Mouse (Mus musculus): ENCODE results near the gene Nphp3. TPM values are rescaled to one million over a fixed set of nuclear protein-coding genes. Genes with fewer than 3 reads are reported as not detected.

Gene Nphp3
- polyA plus RNA-seq (2015; fragmentation: Nextera tagmentation; extraction: Ambion mirVana) = 3.3 TPM in 2 replicates

GRCm38 (mm10) chr9:104001921-104002859 is at the start of gene Nphp3:
Gene Nphp3 (plus strand): TSS chr9:104002544.
- peak within 1 kb of the TSS; percentile 81 for H3K4me2 ChIP-seq
- H3K27ac ChIP-seq = peak within 1 kb of the TSS; percentile 91
- peaks cover 19% of the 10 kb centered on the region for H3K4me1 ChIP-seq
- under 1% methylated on average over 55 of the region's 55 CpGs for WGBS
- H3K9ac ChIP-seq = peak within 1 kb of the TSS; percentile 68
- peak within 1 kb of the TSS; percentile 75 for H3K4me3 ChIP-seq
- H3K27me3 ChIP-seq (replicated peaks) = no peaks in the 10 kb centered on the region; the same call in 1 of the 2 replicates
- peak; percentile 98 for ATAC-seq (replicated peaks)
- H3K36me3 ChIP-seq (replicated peaks) = no peaks in the 10 kb centered on the region
- H3K9me3 ChIP-seq = no peaks in the 10 kb centered on the region

- Histone ChIP-seq H3K27me3 (replicated peaks) (no peaks in the 10 kb centered on the region), H3K4me3 (no peak overlapping the region), H3K9ac (no peak overlapping the region), H3K9me3 (no peaks in the 10 kb centered on the region), H3K4me1 (no peaks in the 10 kb centered on the region), H3K27ac (no peak overlapping the region), H3K36me3 (replicated peaks) (no peaks in the 10 kb centered on the region), H3K4me2 (no peak overlapping the region)
- WGBS = 69% methylated on average over 6 of the region's 6 CpGs
- ATAC-seq (replicated peaks) = no peak
These were observed 43.6 kb upstream of the Nphp3 start for GRCm38 (mm10) chr9:103958722-103959121.

- no peaks in the 10 kb centered on the region for H3K27me3 ChIP-seq (replicated peaks)
- no peaks in the 10 kb centered on the region for H3K36me3 ChIP-seq (replicated peaks)
- no peak overlapping the region for H3K4me3 ChIP-seq
- no peak overlapping the region for H3K4me2 ChIP-seq
- no peak for ATAC-seq (replicated peaks)
- no peak overlapping the region for H3K9ac ChIP-seq
- H3K9me3 ChIP-seq = no peaks in the 10 kb centered on the region
- no peak overlapping the region for H3K27ac ChIP-seq
- no peaks in the 10 kb centered on the region for H3K4me1 ChIP-seq
- WGBS = 80% methylated on average over 10 of the region's 10 CpGs
These were observed 42.4 kb upstream of the Nphp3 start for GRCm38 (mm10) chr9:103959989-103960388.

- Histone ChIP-seq H3K4me3 (no peak overlapping the region), H3K9ac (no peak overlapping the region), H3K9me3 (no peaks in the 10 kb centered on the region), H3K4me1 (peaks cover 6% of the 10 kb centered on the region; the same call in 1 of the 2 replicates), H3K27me3 (replicated peaks) (no peaks in the 10 kb centered on the region; the same call in 1 of the 2 replicates), H3K4me2 (no peak overlapping the region), H3K36me3 (replicated peaks) (no peaks in the 10 kb centered on the region), H3K27ac (no peak overlapping the region)
- WGBS = 3% methylated on average over 2 of the region's 2 CpGs
- ATAC-seq (replicated peaks) = no peak
These were observed 5.8 kb upstream of the Nphp3 start for GRCm38 (mm10) chr9:103996496-103996895.

- H3K4me2 ChIP-seq = no peak overlapping the region
- no peak overlapping the region for H3K27ac ChIP-seq
- ATAC-seq (replicated peaks) = no peak
- no peaks in the 10 kb centered on the region for H3K9me3 ChIP-seq
- no peaks in the 10 kb centered on the region; the same call in 1 of the 2 replicates for H3K27me3 ChIP-seq (replicated peaks)
- no peak overlapping the region for H3K9ac ChIP-seq
- H3K4me3 ChIP-seq = no peak overlapping the region
- no peaks in the 10 kb centered on the region for H3K36me3 ChIP-seq (replicated peaks)
- peaks cover 22% of the 10 kb centered on the region for H3K4me1 ChIP-seq
- WGBS = 57% methylated on average over 3 of the region's 3 CpGs
These were observed 1.7 kb upstream of the Nphp3 start for GRCm38 (mm10) chr9:104000601-104001000.

- peak overlapping the region; percentile 75 for H3K4me3 ChIP-seq
- no peaks in the 10 kb centered on the region; the same call in 1 of the 2 replicates for H3K27me3 ChIP-seq (replicated peaks)
- peak overlapping the region; percentile 81 for H3K4me2 ChIP-seq
- H3K27ac ChIP-seq = peak overlapping the region; percentile 91
- H3K36me3 ChIP-seq (replicated peaks) = no peaks in the 10 kb centered on the region
- ATAC-seq (replicated peaks) = peak; percentile 65
- peaks cover 19% of the 10 kb centered on the region for H3K4me1 ChIP-seq
- H3K9ac ChIP-seq = peak overlapping the region; percentile 68
- WGBS = under 1% methylated on average over 37 of the region's 37 CpGs
- no peaks in the 10 kb centered on the region for H3K9me3 ChIP-seq
These were observed 578 bp downstream of the Nphp3 start for GRCm38 (mm10) chr9:104002913-104003330.

- Histone ChIP-seq H3K36me3 (replicated peaks) (0 out of 2 replicates have a peak, but pooled peaks cover 2% of the 10 kb centered on the region), H3K27me3 (replicated peaks) (no peaks in the 10 kb centered on the region), H3K9ac (no peak overlapping the region), H3K4me1 (no peaks in the 10 kb centered on the region), H3K4me3 (no peak overlapping the region), H3K9me3 (no peaks in the 10 kb centered on the region), H3K4me2 (no peak overlapping the region), H3K27ac (no peak overlapping the region)
- 56% methylated on average over 1 of the region's 1 CpGs for WGBS
- no peak for ATAC-seq (replicated peaks)
These were observed 12.2 kb downstream of the Nphp3 start for GRCm38 (mm10) chr9:104014526-104014925.

- Histone ChIP-seq H3K9me3 (no peaks in the 10 kb centered on the region), H3K36me3 (replicated peaks) (0 out of 2 replicates have a peak, but pooled peaks cover 1% of the 10 kb centered on the region), H3K9ac (no peak overlapping the region), H3K4me3 (no peak overlapping the region), H3K4me1 (no peaks in the 10 kb centered on the region), H3K27ac (no peak overlapping the region), H3K27me3 (replicated peaks) (no peaks in the 10 kb centered on the region), H3K4me2 (no peak overlapping the region)
- WGBS = 93% methylated on average over 10 of the region's 10 CpGs
- no peak for ATAC-seq (replicated peaks)
These were observed 18.7 kb downstream of the Nphp3 start for GRCm38 (mm10) chr9:104021026-104021425.

GRCm38 (mm10) chr9:104027186-104027585 is 24.8 kb downstream of the Nphp3 start:
- no peak overlapping the region for H3K4me2 ChIP-seq
- no peak for ATAC-seq (replicated peaks)
- H3K27me3 ChIP-seq (replicated peaks) = no peaks in the 10 kb centered on the region
- no peak overlapping the region for H3K27ac ChIP-seq
- 96% methylated on average over 8 of the region's 8 CpGs for WGBS
- H3K36me3 ChIP-seq (replicated peaks) = peaks cover 10% of the 10 kb centered on the region; the same call in 1 of the 2 replicates
- H3K9ac ChIP-seq = no peak overlapping the region
- H3K4me1 ChIP-seq = no peaks in the 10 kb centered on the region
- H3K9me3 ChIP-seq = no peaks in the 10 kb centered on the region
- H3K4me3 ChIP-seq = no peak overlapping the region

GRCm38 (mm10) chr9:104029861-104030260 is 27.5 kb downstream of the Nphp3 start:
- H3K4me2 ChIP-seq = no peak overlapping the region
- no peaks in the 10 kb centered on the region for H3K9me3 ChIP-seq
- H3K27ac ChIP-seq = no peak overlapping the region
- H3K9ac ChIP-seq = no peak overlapping the region
- H3K4me3 ChIP-seq = no peak overlapping the region
- peaks cover 10% of the 10 kb centered on the region; the same call in 1 of the 2 replicates for H3K36me3 ChIP-seq (replicated peaks)
- ATAC-seq (replicated peaks) = no peak
- no peaks in the 10 kb centered on the region for H3K4me1 ChIP-seq
- WGBS = 94% methylated on average over 11 of the region's 11 CpGs
- no peaks in the 10 kb centered on the region for H3K27me3 ChIP-seq (replicated peaks)

- H3K4me1 ChIP-seq = no peaks in the 10 kb centered on the region
These were observed 31.9 kb downstream of the Nphp3 start for GRCm38 (mm10) chr9:104034231-104034630.

GRCm38 (mm10) chr9:104034718-104035117 is 32.4 kb downstream of the Nphp3 start:
- Histone ChIP-seq H3K27ac (no peak overlapping the region), H3K27me3 (replicated peaks) (no peaks in the 10 kb centered on the region), H3K4me3 (no peak overlapping the region), H3K9ac (no peak overlapping the region), H3K4me2 (no peak overlapping the region), H3K9me3 (no peaks in the 10 kb centered on the region), H3K4me1 (no peaks in the 10 kb centered on the region), H3K36me3 (replicated peaks) (no peaks in the 10 kb centered on the region)
- 66% methylated on average over 6 of the region's 6 CpGs for WGBS
- ATAC-seq (replicated peaks) = no peak

More at GRCm38 (mm10) chr9:104034231-104034630, 31.9 kb downstream of the Nphp3 start:
- no peak overlapping the region for H3K4me2 ChIP-seq
- H3K27ac ChIP-seq = no peak overlapping the region
- no peak overlapping the region for H3K9ac ChIP-seq
- no peaks in the 10 kb centered on the region for H3K27me3 ChIP-seq (replicated peaks)
- ATAC-seq (replicated peaks) = no peak
- no peak overlapping the region for H3K4me3 ChIP-seq
- H3K9me3 ChIP-seq = no peaks in the 10 kb centered on the region
- no peaks in the 10 kb centered on the region for H3K36me3 ChIP-seq (replicated peaks)
- 81% methylated on average over 8 of the region's 8 CpGs for WGBS

Data from midbrain, embryonic 15.5 days (tissue).